Mouse (Mus musculus) MN1 (cell line): ENCODE data around the gene Plod2.

Experiments
- DNase-seq: peaks from one replicate; pipeline ENCODE4 v3.0.0-alpha.2; 2016; ENCODE audit warnings: low spot score

The Plod2 gene

DNA sequence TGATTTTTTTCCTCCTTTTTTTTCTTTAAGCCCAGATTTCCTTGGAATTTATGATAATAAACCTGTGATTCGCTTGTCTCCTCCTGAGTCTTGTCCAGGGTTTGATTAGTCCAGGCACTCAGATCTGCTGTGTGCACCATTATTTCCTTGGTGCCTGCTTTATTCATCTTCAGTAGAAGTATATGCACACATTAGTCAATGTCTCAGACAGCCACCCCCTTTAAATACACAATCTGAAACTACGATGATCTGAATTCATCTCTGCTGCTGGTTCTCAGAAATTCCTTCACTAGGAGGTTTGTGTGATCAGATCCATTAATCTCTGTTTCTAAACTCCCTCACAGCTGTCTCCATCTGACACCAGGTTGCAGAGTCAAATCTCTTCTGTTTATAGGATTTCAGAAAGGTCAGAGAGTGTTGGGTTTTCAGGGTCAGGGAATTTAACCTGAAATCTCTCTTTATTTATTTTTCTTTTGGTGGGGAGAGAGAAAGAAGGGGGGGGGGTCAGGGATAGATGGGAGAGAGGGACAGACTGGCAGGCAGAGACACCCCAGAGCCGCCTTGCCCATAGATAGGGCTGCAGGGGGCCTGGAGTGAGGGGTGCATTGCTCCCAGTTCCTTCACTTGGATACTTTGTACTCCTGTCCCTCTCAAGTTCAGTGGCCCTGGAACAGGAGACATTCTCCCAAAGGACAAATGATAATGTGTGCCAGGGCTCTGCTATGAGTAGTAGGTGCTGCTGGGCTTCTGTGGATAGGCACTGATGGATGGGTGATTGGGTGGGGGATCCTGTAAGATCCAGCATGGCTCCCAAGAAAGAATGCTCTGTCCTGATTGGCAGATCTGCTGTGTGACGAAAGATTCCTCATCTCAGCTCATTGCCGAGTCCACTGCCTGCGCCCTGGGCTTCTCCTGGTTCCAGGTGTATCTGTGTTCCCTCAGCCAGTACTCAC lies 13.3 kb downstream of the Plod2 start:
- DNase-seq = no peak

DNA sequence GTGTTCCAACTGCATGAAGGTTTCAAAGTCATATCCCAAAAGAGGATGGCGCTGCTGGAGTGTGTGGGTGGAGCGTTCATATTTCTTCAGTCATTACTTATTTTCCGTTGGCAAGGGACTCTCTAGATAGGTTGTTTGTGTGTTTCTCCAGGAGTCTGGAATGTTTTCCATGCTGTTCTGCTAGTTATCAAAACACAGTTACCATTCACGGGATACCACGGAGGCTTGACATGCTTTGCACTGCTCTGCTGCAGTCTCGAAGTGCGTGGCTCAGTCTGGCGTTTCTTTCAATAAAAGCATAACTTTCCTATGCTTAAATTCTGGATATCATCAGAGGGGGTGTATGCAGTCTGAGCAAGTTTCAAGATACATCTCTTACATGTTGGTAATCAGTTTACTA lies 17.7 kb downstream of the Plod2 start:
- DNase-seq = no peak

DNA sequence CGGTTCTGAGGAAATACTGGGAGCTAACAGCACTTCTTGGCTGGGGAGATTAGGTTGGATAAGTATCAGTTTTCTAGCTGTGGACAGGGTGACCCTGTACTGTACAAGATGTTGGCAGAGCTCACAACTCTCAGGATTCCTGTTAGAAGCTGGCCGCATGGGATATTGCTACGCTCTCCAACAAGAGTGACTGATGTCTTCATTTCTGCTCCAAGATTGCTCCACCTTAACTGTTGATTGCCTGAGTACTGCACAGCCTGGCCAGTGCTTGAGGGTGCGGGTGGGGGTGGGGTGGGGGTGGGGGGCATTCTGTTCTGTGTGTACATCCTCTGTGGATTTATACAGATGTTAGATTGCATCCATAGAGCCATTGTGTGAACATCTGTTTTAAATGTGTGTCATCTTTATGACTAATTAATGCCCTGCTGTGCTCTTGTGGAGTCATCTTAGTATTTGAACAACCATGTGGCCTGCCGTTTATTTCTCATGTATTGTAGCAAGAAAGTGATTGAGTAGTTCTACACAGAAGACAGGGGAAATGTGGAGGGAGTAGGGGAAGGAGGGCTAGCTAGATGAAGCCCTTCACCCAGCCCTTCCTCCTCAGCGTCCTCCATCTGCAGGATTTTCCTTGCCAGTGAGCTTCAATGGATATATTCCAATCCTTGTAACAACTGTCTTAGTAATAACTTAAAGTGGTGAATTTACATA lies 19.0 kb downstream of the Plod2 start:
- no peak for DNase-seq

GRCm38 (mm10) chr9:92562416-92562815 lies 20.4 kb downstream of the Plod2 start:
- no peak for DNase-seq

DNA sequence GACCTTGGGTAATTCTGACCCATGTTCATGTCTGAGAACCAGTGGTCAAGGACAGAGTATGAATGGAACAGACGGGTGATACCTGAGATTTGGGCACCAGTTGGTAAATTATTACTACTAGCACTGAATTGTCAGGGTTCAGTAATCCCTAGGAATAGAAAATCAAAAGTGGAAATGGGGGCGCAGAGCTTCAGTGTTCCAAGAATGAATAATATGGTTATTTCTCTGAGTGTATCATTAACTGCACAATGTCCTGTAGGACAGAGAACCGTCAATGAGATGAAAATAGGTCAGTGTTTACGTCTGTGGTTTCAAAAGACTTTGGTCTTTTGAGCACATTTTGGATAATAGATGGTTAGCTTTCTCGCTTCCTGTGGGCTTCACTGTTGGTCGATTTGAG lies 21.3 kb downstream of the Plod2 start:
- DNase-seq = no peak

GRCm38 (mm10) chr9:92564391-92564790 lies 22.4 kb downstream of the Plod2 start:
- no peak for DNase-seq

GRCm38 (mm10) chr9:92566234-92566633 lies 24.2 kb downstream of the Plod2 start:
- DNase-seq = no peak

DNA sequence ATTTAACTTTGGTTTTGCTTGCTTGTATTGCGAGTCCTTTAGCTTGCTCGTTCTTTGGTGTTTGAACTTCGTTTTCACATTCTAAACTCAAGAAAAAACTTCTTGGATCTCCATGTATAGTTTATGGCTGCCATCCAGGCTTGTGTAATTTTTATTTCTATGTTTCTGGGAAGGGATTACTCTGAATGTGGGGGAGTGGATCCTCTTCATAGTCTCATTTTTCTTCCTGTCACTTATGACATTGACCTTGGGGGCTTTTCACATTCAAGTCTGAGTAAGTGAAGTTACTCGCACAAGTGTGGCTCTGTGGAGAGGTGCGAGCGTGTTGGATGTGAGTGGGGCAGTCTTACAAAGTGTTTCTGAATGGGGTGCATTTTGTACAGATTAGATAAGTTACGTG lies 25.5 kb downstream of the Plod2 start:
- DNase-seq = no peak

DNA sequence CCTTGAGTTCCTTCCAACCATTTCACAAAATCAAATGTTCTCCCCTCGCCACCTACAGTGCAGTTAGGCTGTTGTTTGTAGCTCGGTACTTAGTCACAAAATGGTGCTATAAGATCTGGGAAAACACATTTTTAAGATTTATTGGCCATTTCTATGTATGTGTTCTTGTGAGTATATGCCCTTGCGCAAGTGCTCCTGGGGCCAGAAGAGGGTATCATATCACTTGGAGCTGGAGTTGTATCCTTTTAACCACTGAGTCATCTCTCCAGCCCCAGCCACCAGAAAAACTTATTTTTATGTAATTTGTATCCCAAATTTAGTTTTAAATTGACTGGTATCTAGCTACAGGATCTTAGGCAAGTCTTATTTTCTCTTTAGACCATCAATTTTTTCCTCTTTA lies 26.8 kb downstream of the Plod2 start:
- no peak for DNase-seq

DNA sequence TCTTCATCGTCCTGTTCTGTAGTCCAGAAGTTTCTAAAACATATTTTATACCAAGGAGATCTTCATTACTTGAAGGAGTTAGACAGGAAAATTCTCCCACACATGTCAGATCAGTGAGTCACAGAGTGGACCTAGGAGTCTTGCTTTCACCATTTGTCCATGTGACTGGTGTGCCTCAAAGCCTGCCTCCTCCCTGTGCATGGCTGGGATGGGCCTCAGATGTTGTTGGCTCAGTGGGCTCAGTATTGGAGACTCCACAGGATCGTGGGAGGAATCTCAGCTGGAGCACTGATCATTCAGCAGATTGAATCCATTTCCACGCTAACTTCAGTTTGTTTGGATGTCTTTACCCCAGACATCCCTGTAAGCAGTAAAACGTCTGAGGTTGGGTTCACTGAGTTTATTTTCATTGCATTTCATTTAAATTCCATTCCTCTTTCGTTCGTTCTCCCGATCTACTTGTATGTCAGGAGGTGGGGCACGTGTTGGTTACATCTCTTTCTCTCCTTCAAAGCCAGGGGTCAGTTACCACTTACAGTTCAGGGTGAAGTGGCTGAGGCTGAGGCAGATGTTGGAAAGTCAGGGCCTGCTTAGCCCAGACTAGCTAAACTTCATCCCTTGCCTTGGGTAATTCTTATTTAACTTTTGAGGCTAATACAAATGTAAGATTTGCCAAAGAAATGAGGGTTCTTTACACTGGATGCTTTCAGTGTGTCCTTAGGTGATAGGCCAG lies 30.5 kb downstream of the Plod2 start:
- no peak for DNase-seq

GRCm38 (mm10) chr9:92583876-92584275 lies 41.9 kb downstream of the Plod2 start:
- DNase-seq = no peak

GRCm38 (mm10) chr9:92586025-92586424 lies 44.0 kb downstream of the Plod2 start:
- DNase-seq = no peak

DNA sequence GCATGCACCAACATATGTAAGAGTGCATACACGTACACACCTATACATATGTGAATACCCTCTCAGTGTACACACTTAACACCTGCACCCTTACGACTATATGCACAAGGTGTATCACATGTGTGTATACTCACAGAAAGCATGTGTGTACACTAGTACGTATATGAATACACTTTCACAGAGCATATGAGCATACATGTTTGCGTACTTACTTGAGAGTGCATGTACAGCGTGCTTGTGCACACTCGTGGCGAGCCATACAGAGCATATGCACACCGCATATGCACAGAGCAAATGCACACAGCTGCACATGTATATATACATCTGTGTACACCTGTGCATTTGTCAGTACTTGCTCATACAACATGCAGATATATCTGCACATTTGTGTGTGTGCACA lies 45.4 kb downstream of the Plod2 start:
- no peak for DNase-seq

GRCm38 (mm10) chr9:92588226-92588625 lies 46.2 kb downstream of the Plod2 start:
- DNase-seq = no peak

DNA sequence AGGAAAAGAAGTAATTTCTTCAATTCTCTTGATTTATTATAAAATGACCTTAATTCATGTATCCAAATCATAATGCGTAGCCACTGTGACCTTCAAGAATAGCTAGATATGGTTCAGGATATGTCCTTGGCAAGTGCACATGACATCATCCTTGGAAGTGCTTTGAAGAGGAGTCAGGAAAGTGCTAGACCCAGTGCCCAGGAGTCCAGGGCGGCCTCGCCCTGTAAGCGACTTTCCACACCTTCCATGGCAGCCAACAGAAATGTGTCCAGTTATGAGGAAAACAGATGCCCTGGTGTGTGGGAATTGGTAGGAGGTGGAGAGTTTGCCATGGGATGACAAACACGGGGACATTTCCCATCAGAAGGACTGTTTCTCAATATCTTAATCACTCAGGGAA lies 47.0 kb downstream of the Plod2 start:
- no peak for DNase-seq

- DNase-seq = no peak
Measured at GRCm38 (mm10) chr9:92591482-92591881, 49.5 kb downstream of the Plod2 start.

DNA sequence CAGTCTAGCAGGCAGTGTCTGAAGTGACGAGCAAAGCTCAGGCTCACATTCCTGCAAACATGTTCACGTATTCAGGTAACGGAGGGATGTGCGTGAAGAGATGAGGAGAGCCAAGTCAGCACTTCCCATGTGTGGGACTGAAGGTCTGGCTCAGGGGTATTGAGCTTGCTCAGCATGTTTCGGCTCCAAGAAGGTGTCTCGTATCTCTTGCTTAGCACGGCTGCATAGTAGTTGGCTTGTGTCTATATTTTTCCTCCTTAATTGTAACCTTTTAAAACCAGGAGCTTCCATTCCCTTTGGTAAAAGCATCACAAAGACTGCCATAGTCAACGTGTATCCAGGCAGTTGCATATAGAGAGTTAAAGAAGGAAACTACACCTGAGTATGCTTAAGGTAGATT lies 50.7 kb downstream of the Plod2 start:
- DNase-seq = no peak

DNA sequence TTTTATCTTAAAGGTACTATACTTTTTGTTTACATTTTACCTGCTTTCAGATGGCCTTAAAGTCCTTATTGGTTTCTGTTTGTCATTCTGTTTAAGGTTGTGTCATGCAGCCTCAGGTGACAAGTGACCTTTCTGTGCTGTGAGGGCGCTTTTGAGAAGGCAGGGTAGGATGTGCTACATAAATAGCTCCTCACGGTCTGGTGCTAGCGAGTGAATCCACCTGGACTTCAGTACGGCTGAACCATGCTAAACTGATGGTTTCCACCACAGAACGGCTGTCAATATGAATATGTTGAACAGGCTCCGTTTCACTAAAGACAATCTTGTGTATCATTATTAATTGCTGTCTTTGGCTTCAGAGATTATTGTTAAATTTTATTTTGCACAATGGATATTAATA lies 52.5 kb downstream of the Plod2 start:
- no peak for DNase-seq

DNA sequence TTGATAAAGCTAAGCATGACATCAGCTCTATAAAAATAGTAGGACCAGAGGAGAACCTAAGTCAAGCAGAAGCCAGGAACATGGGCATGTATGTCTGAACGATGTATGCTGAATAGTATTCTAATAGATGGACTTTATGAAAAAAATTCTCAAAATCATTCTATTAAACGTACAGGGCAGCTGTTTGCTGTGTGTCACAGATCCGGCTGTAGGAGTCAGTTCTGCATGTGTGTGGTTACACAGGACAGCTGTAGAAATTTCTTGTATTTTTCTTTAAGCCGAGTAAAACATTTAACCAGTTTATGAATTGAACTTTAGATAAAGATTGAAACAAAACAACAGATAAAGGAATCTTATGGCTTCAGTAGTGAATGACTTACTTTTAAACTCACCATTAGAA lies 53.3 kb downstream of the Plod2 start:
- no peak for DNase-seq

DNA sequence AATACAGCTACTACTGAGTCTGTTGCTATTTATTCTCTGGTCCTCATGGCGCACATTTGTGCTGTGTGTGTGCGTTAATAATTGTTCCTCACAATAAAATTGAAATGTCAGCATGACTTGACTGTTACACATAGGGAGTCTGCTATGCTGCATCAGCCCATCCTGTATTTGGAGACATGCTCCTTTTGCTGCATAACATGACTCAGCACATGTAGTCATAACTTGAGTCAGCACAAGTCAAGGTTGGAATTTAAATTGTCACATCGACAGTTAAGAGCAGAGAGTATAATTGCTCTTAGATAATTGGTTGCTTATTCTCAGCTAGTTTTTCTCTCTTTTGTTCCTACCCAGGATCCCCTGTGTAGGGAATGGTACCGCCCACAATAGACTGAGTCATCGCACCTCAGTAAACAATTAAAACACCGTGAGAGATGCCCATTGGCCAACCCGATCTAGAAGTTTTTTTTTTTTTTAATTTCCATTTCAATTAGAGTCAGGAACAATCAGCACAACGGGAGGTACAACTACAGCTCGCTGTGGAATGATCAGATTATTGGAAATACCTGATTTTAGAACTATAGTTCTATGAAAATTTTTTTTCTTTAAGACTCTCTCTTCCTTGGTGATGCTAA lies 55.0 kb downstream of the Plod2 start:
- DNase-seq = no peak

DNA sequence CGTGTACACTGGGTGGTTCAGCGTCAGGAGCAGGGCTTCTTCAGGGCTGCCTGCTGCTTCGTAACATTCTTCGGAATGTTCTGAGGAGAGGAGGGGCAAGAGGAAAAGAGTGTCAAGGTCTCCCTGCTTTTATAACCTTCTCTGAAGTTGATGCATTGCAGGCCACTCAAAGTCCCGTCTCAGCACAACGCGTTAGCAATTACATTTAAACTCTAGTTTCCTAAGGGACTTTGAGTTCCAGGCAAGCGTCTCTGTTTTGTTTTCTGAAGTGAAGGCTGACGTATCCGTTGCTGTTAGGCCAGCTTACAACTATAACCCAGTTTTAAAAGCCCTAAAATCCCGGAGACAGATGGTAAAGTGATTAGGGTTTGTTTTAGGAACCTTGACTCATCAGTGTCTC lies 55.8 kb downstream of the Plod2 start:
- DNase-seq = no peak

DNA sequence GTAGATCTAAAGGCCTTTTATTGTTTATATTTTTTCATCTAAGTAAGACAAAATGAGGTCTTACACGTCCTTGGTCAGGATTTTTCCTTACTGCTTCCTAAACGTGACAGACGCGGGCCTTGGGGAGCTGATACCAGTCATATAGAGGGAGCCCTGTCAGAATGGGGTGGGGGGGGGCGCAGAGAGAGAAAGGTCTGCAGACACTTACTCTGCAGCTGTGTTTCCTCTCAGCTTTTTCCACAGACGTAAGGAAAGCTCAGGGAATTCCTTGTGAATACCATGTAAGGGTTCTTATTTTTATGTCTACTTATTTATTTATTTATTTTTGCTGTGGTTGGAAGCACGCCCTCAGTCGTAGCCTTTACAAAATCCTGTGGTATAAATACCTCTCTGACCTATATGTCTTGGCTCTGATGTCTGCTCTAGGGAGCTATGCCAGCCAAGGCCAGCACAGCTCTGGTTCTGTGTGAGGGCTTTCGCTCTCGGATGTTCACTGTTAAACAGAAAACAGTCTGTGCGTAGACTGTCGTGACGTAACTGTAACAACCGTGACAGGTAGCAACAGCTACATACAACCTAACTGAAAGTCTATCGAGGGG lies 58.0 kb downstream of the Plod2 start:
- DNase-seq = no peak
